Mouse (Mus musculus) heart, embryonic 10.5 days (tissue): ENCODE measurements around the gene Supt3. TPM values are rescaled to one million over a fixed set of nuclear protein-coding genes. Genes with fewer than 3 reads are reported as not detected.

Experiments used
- DNase-seq: peaks from one replicate; pipeline ENCODE4 v3.0.0-alpha.2; 2017; ENCODE audit warnings: low spot score
- H3K27ac ChIP-seq: fragments of 300-500 bp; sonication (generic); 2 replicates; pipeline ENCODE4 v1.5.1; 2016; ENCODE audit warnings: mild to moderate bottlenecking
- H3K27me3 ChIP-seq: fragments of 300-500 bp; sonication (generic); 2 replicates; pipeline ENCODE4 v1.6.1; 2016; ENCODE audit warnings: mild to moderate bottlenecking; ENCODE audit not compliant: poor library complexity, insufficient read depth, severe bottlenecking
- H3K36me3 ChIP-seq: fragments of 300-500 bp; sonication (generic); 2 replicates; pipeline ENCODE4 v1.6.1; 2016; ENCODE audit warnings: mild to moderate bottlenecking, moderate library complexity
- H3K4me1 ChIP-seq: fragments of 300-500 bp; sonication (generic); 2 replicates; pipeline ENCODE4 v1.6.1; 2016; ENCODE audit warnings: mild to moderate bottlenecking
- H3K4me3 ChIP-seq: fragments of 300-500 bp; sonication (generic); 2 replicates; pipeline ENCODE4 v1.5.1; 2016; ENCODE audit warnings: mild to moderate bottlenecking, moderate library complexity
- H3K9me3 ChIP-seq: fragments of 300-500 bp; sonication (generic); 2 replicates; pipeline ENCODE4 v1.6.1; 2016; ENCODE audit warnings: mild to moderate bottlenecking, moderate library complexity
- WGBS: fragments of 180-500 bp; shearing (Covaris S2); methylation state at CpG from one replicate; pipeline ENCODE4 v1.1.7; 2016; 5-methylcytosine and 5-hydroxymethylcytosine counted together
- polyA plus RNA-seq: library from polyadenylated mRNA; unstranded; fragments of >200 nt; fragmentation: Nextera tagmentation; extraction: Ambion mirVana; gene quantifications from 2 replicates; pipeline ENCODE4 v1.2.1, GENCODE M21; 2016

Supt3 gene
- polyA plus RNA-seq, 1 experiment from 2014 or later = 19.8 TPM

- no peak for DNase-seq
- H3K9me3 ChIP-seq = no peaks in the 10 kb centered on the region
- WGBS = 82% methylated on average over 8 of the region's 8 CpGs
- H3K4me1 ChIP-seq = no peaks in the 10 kb centered on the region
- no peak overlapping the region for H3K4me3 ChIP-seq
- H3K27ac ChIP-seq = no peak overlapping the region
- no peaks in the 10 kb centered on the region for H3K36me3 ChIP-seq
- peaks cover 7% of the 10 kb centered on the region for H3K27me3 ChIP-seq
Observed at GRCm38 (mm10) chr17:44745378-44745777, 31.6 kb upstream of the Supt3 start.

- H3K27ac ChIP-seq = no peak overlapping the region
- 84% methylated on average over 11 of the region's 11 CpGs for WGBS
- no peaks in the 10 kb centered on the region for H3K4me1 ChIP-seq
- H3K27me3 ChIP-seq = no peaks in the 10 kb centered on the region
- no peaks in the 10 kb centered on the region for H3K9me3 ChIP-seq
- no peaks in the 10 kb centered on the region for H3K36me3 ChIP-seq
- no peak overlapping the region for H3K4me3 ChIP-seq
- no peak for DNase-seq
Observed at GRCm38 (mm10) chr17:44766318-44766717, 10.6 kb upstream of the Supt3 start.

GRCm38 (mm10) chr17:44766975-44767374, 10.0 kb upstream of the Supt3 start:
- Histone ChIP-seq H3K4me1 (no peaks in the 10 kb centered on the region), H3K27me3 (no peaks in the 10 kb centered on the region), H3K36me3 (no peaks in the 10 kb centered on the region), H3K9me3 (no peaks in the 10 kb centered on the region), H3K4me3 (no peak overlapping the region), H3K27ac (no peak overlapping the region)
- 65% methylated on average over 2 of the region's 2 CpGs for WGBS
- no peak for DNase-seq

GRCm38 (mm10) chr17:44767375-44767774, 9.6 kb upstream of the Supt3 start:
- DNase-seq = no peak
- Histone ChIP-seq H3K9me3 (no peaks in the 10 kb centered on the region), H3K4me1 (no peaks in the 10 kb centered on the region), H3K4me3 (no peak overlapping the region), H3K27me3 (no peaks in the 10 kb centered on the region), H3K27ac (no peak overlapping the region), H3K36me3 (no peaks in the 10 kb centered on the region)
- WGBS = 93% methylated on average over 1 of the region's 1 CpGs

- no peak for DNase-seq
- H3K36me3 ChIP-seq = no peaks in the 10 kb centered on the region
- no peaks in the 10 kb centered on the region for H3K9me3 ChIP-seq
- no peak overlapping the region for H3K27ac ChIP-seq
- H3K4me3 ChIP-seq = no peak overlapping the region
- WGBS = 60% methylated on average over 5 of the region's 5 CpGs
- H3K4me1 ChIP-seq = no peaks in the 10 kb centered on the region
- H3K27me3 ChIP-seq = no peaks in the 10 kb centered on the region
Observed at GRCm38 (mm10) chr17:44768522-44768921, 8.4 kb upstream of the Supt3 start.

GRCm38 (mm10) chr17:44770871-44771270, 6.1 kb upstream of the Supt3 start:
- Histone ChIP-seq H3K4me3 (no peak overlapping the region), H3K9me3 (no peaks in the 10 kb centered on the region), H3K27me3 (no peaks in the 10 kb centered on the region), H3K4me1 (no peaks in the 10 kb centered on the region), H3K27ac (no peak overlapping the region), H3K36me3 (no peaks in the 10 kb centered on the region)
- no peak for DNase-seq
- WGBS = 80% methylated on average over 2 of the region's 2 CpGs

- H3K36me3 ChIP-seq = no peaks in the 10 kb centered on the region
- no peaks in the 10 kb centered on the region for H3K27me3 ChIP-seq
- DNase-seq = no peak
- H3K27ac ChIP-seq = no peak overlapping the region
- H3K4me3 ChIP-seq = no peak overlapping the region
- H3K4me1 ChIP-seq = peaks cover 4% of the 10 kb centered on the region; the same call in 1 of the 2 replicates
- no peaks in the 10 kb centered on the region for H3K9me3 ChIP-seq
- WGBS = 79% methylated on average over 2 of the region's 2 CpGs
Observed at GRCm38 (mm10) chr17:44772576-44772975, 4.4 kb upstream of the Supt3 start.

GRCm38 (mm10) chr17:44777337-44777804, 419 bp downstream of the Supt3 start:
- no peaks in the 10 kb centered on the region for H3K27me3 ChIP-seq
- H3K4me1 ChIP-seq = peaks cover 4% of the 10 kb centered on the region; the same call in 1 of the 2 replicates
- no peaks in the 10 kb centered on the region for H3K36me3 ChIP-seq
- WGBS = under 1% methylated on average over 35 of the region's 35 CpGs
- H3K9me3 ChIP-seq = no peaks in the 10 kb centered on the region
- H3K27ac ChIP-seq = peak overlapping the region; percentile 95
- DNase-seq = peak; percentile 86
- peak overlapping the region; percentile 83 for H3K4me3 ChIP-seq

- Histone ChIP-seq H3K27ac (no peak overlapping the region), H3K36me3 (no peaks in the 10 kb centered on the region), H3K27me3 (no peaks in the 10 kb centered on the region), H3K4me3 (peak overlapping the region; percentile 83), H3K9me3 (no peaks in the 10 kb centered on the region), H3K4me1 (peaks cover 4% of the 10 kb centered on the region; the same call in 1 of the 2 replicates)
- DNase-seq = no peak
- WGBS = 79% methylated on average over 5 of the region's 5 CpGs
Observed at GRCm38 (mm10) chr17:44778141-44778540, 1.2 kb downstream of the Supt3 start.

- H3K4me3 ChIP-seq = no peak overlapping the region
- no peaks in the 10 kb centered on the region for H3K36me3 ChIP-seq
- 67% methylated on average over 4 of the region's 4 CpGs for WGBS
- no peaks in the 10 kb centered on the region for H3K9me3 ChIP-seq
- peaks cover 4% of the 10 kb centered on the region; the same call in 1 of the 2 replicates for H3K4me1 ChIP-seq
- no peak for DNase-seq
- no peak overlapping the region for H3K27ac ChIP-seq
- no peaks in the 10 kb centered on the region for H3K27me3 ChIP-seq
Observed at GRCm38 (mm10) chr17:44780353-44780752, 3.4 kb downstream of the Supt3 start.

GRCm38 (mm10) chr17:44782366-44782765, 5.4 kb downstream of the Supt3 start:
- WGBS = 92% methylated on average over 4 of the region's 4 CpGs
- H3K9me3 ChIP-seq = no peaks in the 10 kb centered on the region
- no peak for DNase-seq
- H3K27ac ChIP-seq = no peak overlapping the region
- no peaks in the 10 kb centered on the region for H3K36me3 ChIP-seq
- no peaks in the 10 kb centered on the region for H3K4me1 ChIP-seq
- H3K4me3 ChIP-seq = no peak overlapping the region
- H3K27me3 ChIP-seq = no peaks in the 10 kb centered on the region

- no peak overlapping the region for H3K4me3 ChIP-seq
- no peaks in the 10 kb centered on the region for H3K27me3 ChIP-seq
- no peaks in the 10 kb centered on the region for H3K36me3 ChIP-seq
- H3K27ac ChIP-seq = no peak overlapping the region
- DNase-seq = no peak
- H3K9me3 ChIP-seq = no peaks in the 10 kb centered on the region
- no peaks in the 10 kb centered on the region for H3K4me1 ChIP-seq
- WGBS = 77% methylated on average over 2 of the region's 2 CpGs
Observed at GRCm38 (mm10) chr17:44783143-44783542, 6.2 kb downstream of the Supt3 start.

- H3K4me3 ChIP-seq = no peak overlapping the region
- no peaks in the 10 kb centered on the region for H3K9me3 ChIP-seq
- WGBS = 76% methylated on average over 5 of the region's 5 CpGs
- peaks cover 7% of the 10 kb centered on the region for H3K36me3 ChIP-seq
- no peaks in the 10 kb centered on the region for H3K27me3 ChIP-seq
- H3K27ac ChIP-seq = no peak overlapping the region
- H3K4me1 ChIP-seq = no peaks in the 10 kb centered on the region
- no peak for DNase-seq
Observed at GRCm38 (mm10) chr17:44788982-44789747, 12.2 kb downstream of the Supt3 start.
